Mouse (Mus musculus): ENCODE data around the gene Dapk1.

DNA sequence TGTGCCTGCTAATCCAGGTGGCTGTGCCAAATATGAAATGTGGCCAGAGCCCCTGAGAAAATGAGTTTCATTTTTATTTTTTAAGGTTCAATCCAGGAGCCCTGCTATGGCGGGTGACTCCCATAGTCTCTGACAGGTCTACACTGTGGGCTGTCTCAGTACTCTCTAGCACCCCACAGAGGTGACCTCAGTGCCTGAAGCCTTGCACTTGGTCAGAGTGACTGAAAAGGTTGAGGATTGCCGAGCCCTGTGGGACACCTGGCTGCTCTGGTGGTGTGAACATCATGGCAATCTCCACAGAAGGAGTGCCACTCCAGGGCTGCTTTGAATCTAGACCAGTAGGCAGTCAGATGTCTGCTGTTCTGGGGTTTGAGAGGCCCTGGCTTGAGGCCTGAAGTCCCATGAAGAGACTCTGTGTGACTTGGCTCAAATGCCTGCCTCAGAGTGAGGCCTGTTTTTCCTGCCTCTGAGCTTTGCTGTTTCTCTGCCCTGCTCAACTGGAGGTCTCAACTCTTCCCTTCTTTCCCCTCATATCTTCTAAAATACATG, 52.3 kb downstream of the Dapk1 start:
- TF ChIP-seq CTCF (IDR thresholded peaks at IDR 0.05; ENCODE audit: low read depth) (peak; percentile 23; the same call in 1 of the 2 replicates), EP300 (IDR thresholded peaks at IDR 0.05; ENCODE audit: low read depth) (no peak)
